Mouse (Mus musculus) urinary bladder, adult 2 months (tissue): ENCODE results near the gene Dnmt1. TPM values are rescaled to one million over a fixed set of nuclear protein-coding genes. Genes with fewer than 3 reads are reported as not detected.
A peak's percentile ranks its signal among the peaks of the same experiment; 100 is the strongest.
"Not testable (repeated sequence)": the region's sequence is repeated elsewhere in the genome, so short reads cannot be mapped to it uniquely, and the experiment has no call there.

Experiments
- DNase-seq: peaks from one replicate; pipeline ENCODE4 v3.0.0; 2022; ENCODE audit warnings: low spot score
- polyA plus RNA-seq: library from polyadenylated mRNA; depleted of rRNA; stranded (reverse); fragments of >200 nt; gene quantifications from 2 replicates; pipeline ENCODE4 v1.2.3, GENCODE M21; 2012; rRNA removed

Gene Dnmt1
- polyA plus RNA-seq: 19.1 and 19.7 TPM in 2 replicates

DNA sequence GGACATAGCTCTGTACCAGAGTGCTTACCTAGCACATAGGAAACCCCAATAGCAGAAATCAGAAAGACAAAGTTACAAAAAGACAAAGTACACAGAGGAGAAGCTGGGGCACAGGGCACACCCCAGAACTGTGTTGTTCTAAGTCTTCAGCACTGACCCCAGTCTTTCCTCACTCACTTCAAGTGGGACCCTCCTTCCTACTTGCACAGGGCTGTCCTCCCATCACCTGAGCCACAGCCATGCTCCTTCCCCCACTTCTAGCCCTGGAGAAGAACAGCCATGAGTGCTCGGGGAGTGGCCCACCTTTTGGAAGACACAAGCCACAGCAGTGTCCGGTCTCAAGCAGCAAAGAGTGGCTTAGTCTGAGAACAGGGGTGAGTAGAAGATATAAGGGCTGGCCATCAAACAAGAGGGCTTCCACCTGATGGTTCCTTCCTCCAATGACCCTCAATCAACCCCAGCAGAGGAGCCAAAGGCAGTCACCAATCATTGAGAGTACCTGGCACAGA lies at the start of gene Dnmt1:
Dnmt1 (minus strand) TSS at position 459 of the 509 bp plus-strand sequence.
- DNase-seq: no peak

DNA sequence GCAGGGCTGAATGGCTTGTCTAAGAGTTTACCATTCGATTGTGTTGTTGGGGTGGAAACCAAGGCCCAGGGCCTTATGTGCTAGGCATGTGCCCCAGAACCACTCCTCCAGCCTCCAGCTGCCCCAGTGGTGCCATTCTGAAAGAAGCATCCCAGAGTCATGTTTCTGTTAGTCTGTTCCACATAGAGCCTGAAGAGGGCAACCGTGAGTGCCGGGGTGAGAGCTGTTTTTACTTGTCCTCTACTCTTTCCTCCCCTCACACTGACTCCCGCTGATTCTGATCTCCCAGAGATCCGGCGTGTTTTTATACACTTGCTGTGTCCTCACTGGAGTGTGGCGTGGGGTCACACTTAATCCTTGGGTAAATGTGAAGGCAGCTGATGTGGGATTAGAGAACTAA lies 48.3 kb upstream of the Dnmt1 start:
- no peak for DNase-seq

DNA sequence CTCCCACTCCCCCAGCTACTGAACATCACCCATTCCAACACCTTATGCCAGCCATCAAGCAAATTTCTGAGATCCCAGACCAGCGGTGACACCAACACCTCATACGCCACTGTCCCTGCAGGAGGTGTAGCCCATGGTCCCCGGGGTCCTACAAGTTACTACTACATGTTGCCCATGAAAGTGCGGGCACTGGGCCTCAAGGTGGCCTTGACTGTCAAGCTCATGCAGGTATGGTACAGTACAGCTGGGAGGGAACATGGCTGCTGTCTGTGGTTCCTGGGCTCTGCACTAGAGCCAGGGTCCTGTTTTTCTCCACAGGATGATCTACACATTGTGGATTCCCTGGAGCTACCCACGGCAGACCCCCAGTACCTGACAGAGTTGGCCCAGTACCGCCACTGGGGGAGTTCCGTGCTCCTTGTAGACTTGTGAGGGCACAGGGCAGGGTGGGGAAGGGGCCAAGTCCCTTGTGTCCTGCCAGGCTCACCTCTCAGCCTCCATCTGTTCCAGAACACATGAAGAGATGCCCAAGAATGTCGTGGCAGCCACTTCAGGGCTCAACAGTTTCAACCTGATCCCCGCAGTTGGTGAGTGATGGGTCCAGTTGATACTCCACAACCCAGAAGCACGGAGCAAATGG lies 47.7 kb upstream of the Dnmt1 start:
- no peak for DNase-seq

DNA sequence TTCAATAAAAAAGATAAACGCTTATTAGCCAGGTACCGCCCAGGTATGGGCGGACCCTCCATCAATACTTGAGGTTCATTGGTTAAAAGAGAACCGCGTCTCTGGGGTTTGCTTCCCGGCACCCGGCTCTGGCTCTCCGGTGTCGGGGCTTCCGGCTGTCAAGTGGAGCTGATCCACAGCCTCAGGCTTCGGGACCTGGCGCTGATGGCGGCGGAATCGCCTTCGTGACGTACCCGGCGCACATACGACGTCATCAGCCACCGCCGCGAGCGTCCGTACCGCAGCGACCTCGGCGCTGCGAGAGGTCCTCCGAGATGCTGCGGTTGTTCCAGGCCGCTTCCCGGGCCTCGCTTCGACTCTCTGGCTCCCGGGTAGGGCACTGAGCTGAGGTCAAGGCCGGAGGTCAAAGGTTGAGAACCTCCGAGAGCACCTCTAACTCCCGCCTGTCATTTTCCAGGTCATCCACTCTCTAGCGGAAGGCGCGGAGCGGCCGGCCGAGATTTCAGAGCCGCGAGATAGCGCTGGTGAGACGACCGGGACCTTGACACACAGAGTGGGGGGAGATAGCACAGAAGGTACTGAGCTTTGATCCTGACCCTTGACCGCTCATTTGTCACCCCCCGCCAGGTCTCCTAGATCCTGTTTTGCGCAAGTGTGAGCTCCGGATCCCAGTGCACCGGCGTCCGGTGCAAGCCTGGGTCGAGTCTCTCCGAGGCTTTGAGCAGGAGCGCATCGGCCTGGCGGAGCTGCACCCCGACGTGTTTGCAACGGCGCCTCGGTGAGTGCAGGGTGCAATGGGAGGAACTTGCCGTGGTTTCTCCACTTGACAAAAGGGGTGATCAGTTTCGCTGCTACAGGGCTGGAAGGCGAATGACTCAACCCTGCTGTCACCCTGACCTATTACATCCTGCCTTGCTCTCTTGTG lies 43.2 kb upstream of the Dnmt1 start, which contains the start of gene Mrpl4:
Mrpl4 (plus strand) TSS at position 112 of the 925 bp plus-strand sequence.
- DNase-seq: peak; percentile 76

DNA sequence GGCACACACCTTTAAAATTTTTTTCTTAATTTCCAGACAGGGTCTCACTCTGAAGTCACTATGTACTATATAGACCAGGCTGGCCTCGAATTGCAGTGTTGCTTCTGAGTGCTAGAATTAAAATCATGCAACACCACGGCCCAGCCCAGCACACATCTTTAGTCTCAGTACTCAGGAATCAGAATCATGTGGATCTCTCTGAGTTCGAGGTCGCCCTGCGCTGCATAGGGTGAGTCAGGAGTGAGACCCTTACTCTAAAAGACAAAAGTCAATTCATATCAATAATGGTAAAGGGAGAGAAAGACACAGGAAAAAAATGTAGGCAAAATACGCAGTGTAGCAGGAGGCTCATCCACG lies 42.6 kb upstream of the Dnmt1 start:
- no peak for DNase-seq

DNA sequence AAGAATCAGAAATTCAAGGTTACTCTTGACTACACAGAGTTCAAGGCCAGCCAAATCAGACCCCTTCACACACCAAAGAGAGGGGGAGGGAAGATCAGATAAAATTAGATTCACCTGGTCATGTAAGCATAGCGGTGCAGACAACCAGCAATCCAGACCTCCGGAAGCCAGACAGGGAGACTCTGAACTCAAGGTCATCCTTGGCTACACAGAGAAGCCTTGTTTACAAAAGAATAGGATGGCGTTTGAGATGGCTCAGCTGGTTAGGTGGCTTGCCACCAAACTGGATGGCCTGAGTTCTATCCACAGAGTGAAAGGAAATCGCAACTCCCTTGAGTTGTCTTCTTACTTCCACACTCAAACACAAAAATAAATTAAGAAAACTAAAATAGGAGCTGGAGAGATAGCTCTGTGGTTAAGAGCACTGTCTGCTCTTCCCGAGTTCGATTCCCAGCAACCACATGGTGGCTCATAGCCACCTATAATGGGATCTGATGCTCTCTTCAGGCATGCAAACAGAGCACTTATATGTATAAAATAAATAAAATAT lies 42.0 kb upstream of the Dnmt1 start:
- no peak for DNase-seq

DNA sequence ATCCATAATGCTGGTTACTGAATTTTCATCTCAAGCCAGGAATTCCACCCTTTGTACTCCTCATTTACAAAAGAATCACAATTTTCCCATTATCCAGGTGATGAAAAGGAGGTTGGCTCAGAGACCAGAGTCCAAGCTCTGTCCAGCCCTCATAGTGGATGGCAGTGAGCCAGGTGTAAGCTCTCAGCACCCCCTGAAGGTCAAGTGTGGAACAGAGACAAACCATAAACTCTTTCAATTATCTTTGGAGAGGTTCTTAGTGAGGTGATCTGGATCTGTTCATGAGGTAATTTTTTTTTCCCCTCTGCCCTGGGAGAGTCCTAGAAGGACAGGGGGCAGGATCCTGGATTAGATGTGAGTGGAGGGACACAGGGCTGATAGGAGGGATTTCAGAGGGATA lies 41.1 kb upstream of the Dnmt1 start:
- no peak for DNase-seq

DNA sequence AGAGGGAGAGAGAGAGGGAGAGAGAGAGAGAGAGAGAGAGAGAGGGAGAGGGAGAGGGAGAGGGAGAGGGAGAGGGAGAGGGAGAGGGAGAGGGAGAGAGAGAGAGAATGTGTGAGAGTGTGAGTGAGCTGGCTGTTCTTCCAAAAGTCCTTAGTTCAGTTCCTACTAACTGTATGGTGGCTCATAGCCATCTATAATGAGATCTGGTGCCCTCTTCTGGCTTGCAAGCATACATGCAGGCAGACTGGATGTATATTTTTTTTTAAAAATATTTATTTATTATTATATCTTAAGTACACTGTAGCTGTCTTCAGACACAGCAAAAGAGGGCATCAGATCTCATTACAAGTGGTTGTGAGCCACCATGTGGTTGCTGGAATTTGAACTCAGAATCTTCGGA lies 38.6 kb upstream of the Dnmt1 start:
- DNase-seq: not testable (repeated sequence)

DNA sequence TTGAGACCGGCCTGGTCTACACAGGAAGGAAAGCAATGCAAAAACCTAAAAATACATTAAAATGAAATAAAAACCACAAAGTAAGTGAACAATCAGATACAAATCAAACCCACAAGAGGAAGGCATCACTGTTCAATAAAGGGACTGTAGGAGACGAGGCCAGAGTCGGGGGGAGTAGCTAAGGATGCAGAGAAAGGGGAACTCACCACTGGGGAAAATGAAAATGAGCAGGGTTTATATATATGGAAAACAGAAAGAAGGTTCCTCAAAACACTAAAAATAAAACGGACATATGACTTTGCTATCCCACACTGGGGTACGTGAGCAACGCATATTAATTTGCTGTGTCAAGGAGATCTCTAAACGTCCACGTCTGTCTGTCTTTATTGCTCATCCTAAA lies 37.4 kb upstream of the Dnmt1 start:
- no peak for DNase-seq

DNA sequence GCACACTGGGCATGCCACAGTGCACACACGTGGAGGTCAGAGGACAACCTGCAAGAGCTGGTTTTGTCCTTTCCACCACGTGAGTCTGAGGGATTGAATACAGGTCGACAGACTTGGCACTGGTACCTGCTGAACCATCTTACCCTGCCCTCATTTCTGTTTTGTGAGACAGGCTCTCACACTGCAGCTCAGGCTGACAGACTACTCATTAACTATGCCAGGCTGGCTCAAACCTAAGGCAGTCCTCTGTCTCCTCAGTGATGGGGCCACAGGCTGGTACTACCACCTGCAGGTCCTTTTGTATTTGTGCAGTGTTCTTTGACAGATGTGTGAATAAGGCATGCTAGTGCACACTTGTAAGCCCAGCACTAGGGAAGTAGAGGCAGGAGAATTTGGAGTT lies 35.4 kb upstream of the Dnmt1 start:
- DNase-seq: no peak

DNA sequence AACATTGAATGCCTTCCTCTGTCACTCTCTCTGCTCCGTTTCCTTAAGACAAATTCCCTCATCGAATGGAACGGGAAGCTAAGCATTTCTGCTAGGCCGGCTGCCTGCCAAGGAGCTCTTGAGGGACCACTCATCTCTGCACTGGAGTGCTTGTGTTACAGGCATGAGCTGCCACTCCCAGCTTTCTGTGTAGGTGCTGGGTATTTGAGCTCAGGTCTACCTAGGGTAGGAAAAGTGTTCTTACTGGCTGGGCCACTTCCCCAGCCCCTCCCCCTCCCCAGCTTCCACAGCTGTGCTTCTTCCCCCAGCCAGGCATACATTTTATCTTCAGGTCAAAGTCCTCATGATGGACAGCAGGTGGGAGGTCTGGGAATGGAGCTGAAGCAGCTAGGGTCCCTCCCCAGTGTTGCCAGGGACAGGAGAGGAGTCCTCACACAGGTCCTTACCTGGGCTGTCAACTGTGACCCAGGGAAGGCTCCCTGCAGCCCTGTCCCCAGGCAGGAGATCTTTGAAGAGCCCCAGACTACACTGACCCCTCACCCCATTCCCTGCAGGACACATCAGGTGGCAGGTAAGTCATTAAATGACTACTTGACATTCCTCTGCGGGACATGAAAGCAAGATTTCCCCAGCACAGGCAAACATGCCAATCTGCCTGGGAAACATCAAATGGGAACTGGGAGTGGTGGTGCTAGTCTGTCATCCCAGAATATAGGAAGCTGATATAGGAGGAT lies 33.6 kb upstream of the Dnmt1 start:
- DNase-seq: no peak

DNA sequence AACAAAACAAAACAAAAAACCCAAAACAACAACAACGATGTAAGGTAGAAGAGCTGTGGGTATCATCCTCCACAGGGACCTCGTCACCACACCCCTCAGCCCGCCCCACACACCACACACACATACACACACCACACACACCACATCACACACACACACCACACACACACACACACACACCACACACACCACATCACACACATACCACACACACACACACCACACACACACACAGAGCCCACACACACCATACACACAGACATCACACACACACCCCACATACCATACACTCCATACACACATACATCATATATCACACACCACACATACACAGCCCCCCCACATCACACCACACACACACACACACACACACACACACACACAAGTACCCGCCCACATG lies 31.9 kb upstream of the Dnmt1 start:
- no peak for DNase-seq

DNA sequence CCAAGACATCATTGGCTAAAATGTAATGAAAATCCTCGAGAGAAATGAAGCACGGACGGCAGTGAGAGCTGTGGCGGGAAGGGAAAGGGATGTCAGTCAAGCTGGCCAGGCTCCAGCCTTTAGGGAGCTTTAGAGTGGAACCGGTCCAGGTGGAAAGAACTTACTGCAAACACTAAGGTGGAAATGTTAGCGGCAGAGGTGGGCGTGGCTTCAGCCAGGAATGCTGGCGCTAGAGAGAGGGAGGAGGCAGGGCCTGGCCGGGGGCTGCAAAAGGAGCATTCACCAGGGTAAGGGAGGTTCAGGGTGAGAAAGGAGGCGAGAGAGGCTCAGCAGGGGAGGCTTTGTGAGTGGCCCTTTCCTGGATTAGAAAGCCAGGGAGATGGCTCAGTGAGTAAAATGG lies 31.2 kb upstream of the Dnmt1 start:
- no peak for DNase-seq

DNA sequence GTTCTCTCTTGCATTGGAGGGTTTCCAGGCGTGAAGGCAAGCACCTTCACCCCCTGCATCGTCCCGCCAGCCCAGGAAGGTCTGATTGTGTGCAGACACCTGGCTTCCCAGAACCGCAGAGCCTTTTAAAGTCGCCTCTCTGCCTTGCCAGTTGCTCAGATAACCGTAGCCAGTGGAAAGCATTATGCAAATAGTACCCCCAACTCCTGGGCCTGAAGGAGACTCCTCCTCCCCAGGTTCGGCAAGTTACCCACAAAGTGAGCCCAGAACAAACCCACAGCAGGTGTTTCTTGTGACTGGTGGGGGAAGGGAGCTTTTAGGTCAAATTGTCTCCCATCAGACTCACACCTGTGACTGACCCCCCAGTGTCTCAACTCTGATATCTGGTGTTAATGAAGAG lies 28.3 kb upstream of the Dnmt1 start:
- no peak for DNase-seq

DNA sequence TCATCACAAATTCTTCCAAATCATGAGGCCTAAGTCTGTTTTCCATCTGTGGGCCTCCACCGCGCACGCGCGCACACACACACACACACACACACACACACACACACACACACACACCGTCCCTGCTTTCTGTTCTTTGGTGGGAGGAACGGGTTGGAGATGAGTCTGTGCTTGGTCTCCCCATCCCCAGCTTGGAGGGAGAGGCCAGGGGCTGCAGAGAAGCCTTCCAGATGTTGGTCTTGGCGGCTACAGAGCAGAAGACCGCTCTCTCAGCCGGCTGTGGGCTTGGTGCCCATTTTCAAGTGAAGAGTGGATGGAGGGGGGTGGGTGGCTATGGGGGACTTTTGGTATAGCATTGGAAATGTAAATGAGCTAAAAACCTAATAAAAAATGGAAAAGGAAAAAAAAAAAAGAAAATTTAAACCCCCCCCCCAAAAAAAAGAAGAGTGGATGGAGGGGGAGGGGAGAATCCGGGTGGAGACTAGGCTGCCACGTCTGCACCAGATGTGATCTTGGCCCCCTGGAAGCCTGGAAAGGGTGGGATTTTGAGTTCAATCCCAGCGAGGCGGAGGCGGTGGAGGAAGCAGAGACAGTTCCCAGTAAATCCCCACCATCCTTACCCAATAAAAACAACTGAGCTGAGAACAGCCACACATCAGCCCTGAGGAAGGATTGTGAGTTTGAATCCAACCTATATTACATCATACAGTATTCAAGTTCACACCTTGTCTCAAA lies 27.4 kb upstream of the Dnmt1 start:
- DNase-seq: no peak

DNA sequence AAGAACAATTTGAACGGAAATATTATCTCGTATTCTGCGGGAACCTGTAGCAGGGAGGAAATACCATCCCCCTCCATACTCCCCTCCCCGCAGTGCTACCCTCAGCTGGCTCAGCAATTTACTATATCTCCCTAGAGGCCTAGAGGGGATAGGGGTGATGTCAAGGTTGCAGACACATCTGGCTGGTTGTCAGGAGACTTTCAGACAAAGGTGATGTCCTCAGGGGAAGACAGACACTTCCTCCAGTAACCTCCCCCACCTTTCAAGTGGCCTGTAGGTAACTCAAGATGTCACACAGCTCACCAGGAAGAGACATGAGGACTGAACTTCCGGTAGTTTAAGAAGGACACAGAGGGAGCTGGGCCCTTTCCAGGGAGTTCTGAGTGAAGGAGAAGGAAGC lies 23.5 kb upstream of the Dnmt1 start:
- DNase-seq: no peak

DNA sequence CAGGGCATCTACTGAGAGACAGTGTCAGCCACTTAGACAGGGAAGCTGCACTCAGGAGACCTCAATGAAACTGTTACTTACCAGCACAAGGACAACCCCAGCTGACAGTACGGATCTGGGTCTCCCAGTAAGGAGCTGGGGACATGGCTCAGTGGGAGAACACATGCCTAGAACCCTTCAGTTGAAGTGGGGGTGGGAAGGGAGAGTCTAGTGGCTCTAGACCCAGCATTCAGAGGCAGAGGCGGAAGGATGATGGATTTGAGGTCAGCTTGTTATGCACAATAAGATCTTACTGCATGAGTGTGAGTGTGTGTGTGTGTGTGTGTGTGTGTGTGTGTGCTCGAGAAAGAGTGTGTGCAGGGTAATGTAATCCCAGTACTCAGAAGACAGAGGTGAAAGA lies 22.5 kb upstream of the Dnmt1 start:
- DNase-seq: no peak

DNA sequence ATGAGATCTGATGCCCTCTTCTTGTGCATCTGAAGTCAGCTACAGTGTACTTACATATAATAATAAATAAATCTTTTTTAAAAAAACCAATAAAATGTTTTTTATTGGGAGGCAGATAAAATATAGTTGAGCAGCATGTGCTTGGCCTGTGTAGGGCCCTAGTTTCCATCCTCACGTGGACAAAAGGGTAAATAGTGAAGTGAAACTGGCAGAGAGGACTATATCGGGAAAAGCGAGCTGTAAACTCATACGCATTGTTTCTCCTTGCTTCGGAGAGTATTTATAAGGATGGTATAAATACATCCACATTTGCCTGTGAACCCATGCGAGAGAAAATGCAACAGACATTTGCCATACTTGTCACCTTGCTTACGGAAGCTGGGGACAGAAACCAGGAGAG lies 20.1 kb upstream of the Dnmt1 start:
- no peak for DNase-seq

DNA sequence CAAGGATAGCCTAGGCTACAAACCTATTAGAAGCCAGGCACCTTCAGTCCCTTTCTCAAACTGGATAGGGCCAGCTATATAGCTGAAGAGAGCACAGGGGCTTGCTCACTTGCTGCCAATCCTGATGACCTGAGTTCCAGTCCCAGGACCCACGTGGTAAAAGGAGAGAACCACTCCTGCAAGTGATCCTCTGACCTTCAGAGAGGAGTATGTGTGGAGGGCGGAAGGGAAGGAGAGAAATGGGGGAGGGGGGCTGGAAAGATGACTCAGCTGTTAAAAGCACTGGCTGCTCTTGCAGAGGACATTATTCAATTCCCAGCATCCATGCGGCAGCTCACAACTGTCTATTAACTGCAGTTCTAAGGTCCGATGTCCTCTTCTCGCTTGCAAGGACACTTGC lies 19.5 kb upstream of the Dnmt1 start:
- no peak for DNase-seq

DNA sequence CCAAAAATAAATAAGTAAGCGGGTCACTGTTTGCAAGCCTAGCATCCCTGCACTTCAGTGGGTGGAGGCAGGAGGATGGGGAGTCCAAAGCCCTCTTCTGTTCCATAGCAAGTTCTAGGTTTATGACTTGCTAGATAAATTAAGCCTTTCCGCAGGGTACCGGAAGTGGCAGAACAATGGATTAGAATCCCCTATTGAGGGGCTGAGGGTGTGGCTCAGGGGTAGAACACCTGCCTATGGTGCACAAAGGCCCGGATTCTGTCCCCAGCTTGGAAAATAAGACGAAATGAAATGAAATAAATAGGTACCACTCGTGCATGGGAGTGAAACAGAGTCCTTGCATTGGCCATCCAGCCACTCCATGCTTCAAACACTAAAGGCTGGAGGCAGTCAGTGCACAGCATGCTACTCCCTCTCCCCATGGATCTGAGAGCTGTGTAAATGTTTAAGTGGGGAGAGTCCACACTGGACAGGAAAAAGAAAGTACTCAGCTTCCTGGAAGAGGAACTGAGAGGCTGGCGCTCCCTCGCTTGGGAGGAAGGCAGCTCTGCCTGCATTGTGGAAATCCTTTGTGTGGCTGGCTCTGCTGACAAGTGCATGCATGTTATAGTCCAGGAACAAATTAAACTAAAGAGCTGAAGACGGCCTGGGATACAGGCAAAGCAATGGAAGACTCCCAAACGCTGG lies 18.9 kb upstream of the Dnmt1 start:
- no peak for DNase-seq
